ENCODE assay signal across 11 mouse cellular contexts in the genomic region with DNA sequence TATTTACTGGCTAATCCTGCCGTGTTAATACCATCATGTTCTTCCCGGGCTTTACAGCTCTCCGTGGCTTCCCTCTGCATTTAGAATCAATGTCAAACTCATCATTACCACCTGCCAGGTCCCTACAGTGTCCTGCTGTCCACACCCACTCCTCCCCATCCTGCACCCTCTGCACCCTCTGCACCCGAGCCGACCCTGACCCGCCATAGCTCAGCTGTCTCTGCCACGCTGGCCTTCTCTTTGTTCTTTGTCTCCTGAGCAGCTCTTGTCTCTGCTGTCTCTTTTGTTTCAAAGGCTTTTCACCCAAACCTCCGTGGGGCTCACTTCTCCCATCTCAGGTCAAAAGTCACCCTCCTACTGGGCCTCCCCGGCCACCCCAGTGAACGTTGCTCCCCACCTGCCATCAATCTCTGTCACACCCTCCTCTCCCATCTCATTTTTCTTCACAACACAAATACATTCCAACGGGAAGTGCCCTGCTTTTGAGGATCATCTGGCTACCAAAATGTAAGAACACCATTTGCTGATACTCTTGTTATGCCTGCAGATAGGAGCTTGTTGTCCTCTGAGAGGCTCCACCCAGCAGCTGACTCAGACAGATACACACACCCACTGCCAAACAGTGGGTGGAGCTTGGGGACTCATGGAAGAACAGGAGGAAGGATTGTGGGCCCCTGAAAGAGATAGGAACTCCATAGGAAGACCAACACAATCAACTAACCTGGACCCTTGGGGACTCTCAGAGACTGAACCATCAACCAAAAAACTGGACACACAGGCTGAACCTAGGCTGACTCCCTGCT.
DNase-seq lines count a peak whose midpoint lies in the region; ATAC-seq and TF ChIP-seq lines count a peak whose summit lies in the region.
"Had no signal": no experiment of that assay in that cellular context is flagged by ENCODE, and none has a peak within 500 bp of the region (broad histone marks: within the 10 kb centered on the region; RNA-seq: fewer than 3 reads in every experiment).

No protein-coding gene starts in this region.

- H3K27me3 ChIP-seq in hindbrain, embryonic 15.5 days: no peaks in the 10 kb centered on the region
- no peaks in the 10 kb centered on the region for H3K27me3 ChIP-seq in midbrain, postnatal 0 days (ENCODE audit: insufficient read depth, low read length)
- H3K27me3 ChIP-seq: limb, embryonic 13.5 days had no signal

- intact Hi-C loops in left cerebral cortex, postnatal 4 days (cut with DNase I): no loop called here

- 3% methylated on average over 11 of the region's 11 CpGs for WGBS in hindbrain, embryonic 15.5 days
- 9% methylated on average over 11 of the region's 11 CpGs for WGBS in midbrain, postnatal 0 days

- H3K27ac ChIP-seq in hindbrain, embryonic 15.5 days (replicated peaks): peak overlapping the region; percentile 64
- 0 out of 2 replicates have a peak overlapping the region, but pooled peaks have one; percentile 6 for H3K27ac ChIP-seq in midbrain, postnatal 0 days (ENCODE audit: low read depth, low read length)
- H3K27ac ChIP-seq: limb, embryonic 13.5 days had no signal

- H3K4me1 ChIP-seq in hindbrain, embryonic 15.5 days (replicated peaks): peaks cover 47% of the 10 kb centered on the region
- peaks cover 12% of the 10 kb centered on the region for H3K4me1 ChIP-seq in midbrain, postnatal 0 days (ENCODE audit: insufficient read depth, low read length)

- no peaks in the 10 kb centered on the region for H3K36me3 ChIP-seq in hindbrain, embryonic 15.5 days
- H3K36me3 ChIP-seq in midbrain, postnatal 0 days (ENCODE audit: insufficient read depth, low read length): no peaks in the 10 kb centered on the region

- no peak overlapping the region for H3K4me3 ChIP-seq in hindbrain, embryonic 15.5 days
- H3K4me3 ChIP-seq in midbrain, postnatal 0 days (ENCODE audit: low read depth, low read length): no peak overlapping the region
- H3K4me3 ChIP-seq: limb, embryonic 13.5 days had no signal

- H3K4me2 ChIP-seq in hindbrain, embryonic 15.5 days: peak overlapping the region; percentile 16
- no peak overlapping the region for H3K4me2 ChIP-seq in midbrain, postnatal 0 days (ENCODE audit: low read depth, low read length, poor library complexity, severe bottlenecking)
- H3K4me2 ChIP-seq: limb, embryonic 13.5 days had no signal

- no peak; the same call in 1 of the 2 replicates for ATAC-seq in hindbrain, embryonic 15.5 days (ENCODE audit: low FRiP score, low read depth)
- no peak for ATAC-seq in midbrain, postnatal 0 days (ENCODE audit: low FRiP score)
- no peak for ATAC-seq in megakaryocyte, adult 5-6 weeks (ENCODE audit: poor library complexity, severe bottlenecking)

- peak; percentile 38 for DNase-seq in layer of hippocampus, adult 9-11 months
- no peak for DNase-seq in layer of hippocampus, adult 9-10 months (ENCODE audit: low spot score)
- peak; percentile 38 for DNase-seq in embryo, embryonic 11 days
- no peak for DNase-seq in midbrain, postnatal 0 days (ENCODE audit: low spot score)
- DNase-seq in thymus, postnatal 0 days (ENCODE audit: low spot score): no peak
- DNase-seq in left cerebral cortex, postnatal 4 days: no peak
- DNase-seq: cerebellum, adult 11 months; thymus, postnatal 25 days had no signal

- no peak overlapping the region for H3K9ac ChIP-seq in hindbrain, embryonic 15.5 days
- no peak overlapping the region for H3K9ac ChIP-seq in midbrain, postnatal 0 days (replicated peaks; ENCODE audit: low read length, poor library complexity, severe bottlenecking)
- H3K9ac ChIP-seq: limb, embryonic 13.5 days had no signal

- TF ChIP-seq CTCF in midbrain, postnatal 0 days (IDR thresholded peaks at IDR 0.05): no peak

- H3K9me3 ChIP-seq in hindbrain, embryonic 15.5 days: no peaks in the 10 kb centered on the region
- H3K9me3 ChIP-seq in midbrain, postnatal 0 days (ENCODE audit: low read length): no peaks in the 10 kb centered on the region
- H3K9me3 ChIP-seq: limb, embryonic 13.5 days had no signal

Comparison
In these comparisons a context has a peak if more than half of its experiments do, and no peak if none do; other contexts are left out.
1. DNase-seq: peak in layer of hippocampus, adult 9-11 months (single experiment) and embryo, embryonic 11 days (single experiment); none in layer of hippocampus, adult 9-10 months (single experiment), midbrain, postnatal 0 days (single experiment), thymus, postnatal 0 days (single experiment) and left cerebral cortex, postnatal 4 days (single experiment).